Mouse (Mus musculus): ENCODE measurements around the gene Mak.

- TF ChIP-seq HCFC1 (IDR thresholded peaks at IDR 0.05; ENCODE audit: borderline replicate concordance, insufficient read depth, low read length) (no peak), ZC3H11A (IDR thresholded peaks at IDR 0.05; ENCODE audit: borderline replicate concordance, low read depth, low read length) (no peak), MAFK (IDR thresholded peaks at IDR 0.05; ENCODE audit: insufficient read depth, low read depth, low read length) (no peak), CHD2 (IDR thresholded peaks at IDR 0.05; ENCODE audit: low read depth, low read length) (no peak), ZNF384 (IDR thresholded peaks at IDR 0.05; ENCODE audit: low read depth, low read length) (no peak)
These were observed 79.2 kb downstream of the Mak start for GRCm38 (mm10) chr13:41000140-41000925.

Measured in ES-E14 (cell line).